32 mouse cellular contexts compared by ENCODE assay signal in the genomic region with DNA sequence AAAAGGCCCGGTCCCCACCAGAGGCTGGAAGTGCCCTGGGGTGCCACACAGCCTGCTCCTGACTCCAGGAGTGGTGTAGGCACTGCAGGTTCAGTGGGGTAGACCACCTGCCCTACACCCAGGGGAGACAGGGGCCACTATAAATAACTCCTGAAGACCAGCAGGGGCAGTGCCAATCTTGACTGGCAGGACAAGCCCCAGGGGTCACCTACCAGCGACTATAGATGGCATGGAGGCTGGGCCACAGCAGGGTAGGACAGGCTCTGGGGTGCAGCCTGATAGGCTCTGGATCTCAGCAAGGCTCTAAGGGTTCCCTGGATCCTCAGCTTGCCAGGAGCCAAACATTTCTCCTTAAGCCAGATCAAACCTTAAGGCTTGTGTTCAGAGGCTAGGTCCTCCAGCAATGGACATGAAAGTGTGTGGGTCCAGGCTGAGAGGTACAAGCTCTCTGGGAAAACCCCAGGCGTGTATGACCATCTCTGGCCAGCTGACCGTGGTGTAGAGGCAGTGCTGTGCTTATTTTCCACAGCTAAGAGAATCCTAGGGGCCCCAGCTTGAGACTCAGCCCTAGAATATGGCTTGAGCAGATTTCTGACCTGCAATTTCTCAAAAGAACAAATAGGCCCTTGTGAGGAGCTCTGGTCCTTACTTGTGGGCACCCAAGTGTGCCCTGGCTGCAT. TPM values are rescaled to one million over a fixed set of nuclear protein-coding genes. Genes with fewer than 3 reads are reported as not detected.
DNase-seq lines count a peak whose midpoint lies in the region; ATAC-seq and TF ChIP-seq lines count a peak whose summit lies in the region.
"Had no signal": no experiment of that assay in that cellular context is flagged by ENCODE, and none has a peak within 500 bp of the region (broad histone marks: within the 10 kb centered on the region; RNA-seq: fewer than 3 reads in every experiment).

No protein-coding gene starts in this region.

- WGBS in embryonic facial prominence, embryonic 13.5 days: 72% methylated on average over 4 of the region's 4 CpGs
- 72% methylated on average over 4 of the region's 4 CpGs for WGBS in embryonic facial prominence, embryonic 10.5 days
- 60% methylated on average over 4 of the region's 4 CpGs for WGBS in heart, embryonic 11.5 days (ENCODE audit: insufficient replicate concordance)
- WGBS in hindbrain, embryonic 13.5 days: 73% methylated on average over 4 of the region's 4 CpGs
- 65% methylated on average over 4 of the region's 4 CpGs for WGBS in hindbrain, postnatal 0 days
- 74% methylated on average over 4 of the region's 4 CpGs for WGBS in midbrain, embryonic 14.5 days
- WGBS in midbrain, embryonic 15.5 days: 68% methylated on average over 4 of the region's 4 CpGs

- H3K4me1 ChIP-seq in embryonic facial prominence, embryonic 13.5 days: peaks cover 42% of the 10 kb centered on the region
- peaks cover 50% of the 10 kb centered on the region for H3K4me1 ChIP-seq in embryonic facial prominence, embryonic 10.5 days
- H3K4me1 ChIP-seq in heart, embryonic 11.5 days (ENCODE audit: control insufficient read depth, insufficient read depth, low read length): peaks cover 37% of the 10 kb centered on the region
- H3K4me1 ChIP-seq in hindbrain, embryonic 13.5 days (replicated peaks): peaks cover 86% of the 10 kb centered on the region
- peaks cover 8% of the 10 kb centered on the region for H3K4me1 ChIP-seq in hindbrain, postnatal 0 days (ENCODE audit: insufficient read depth, low read length)
- H3K4me1 ChIP-seq in midbrain, embryonic 14.5 days (ENCODE audit: control insufficient read depth, insufficient read depth, low read length): peaks cover 24% of the 10 kb centered on the region
- H3K4me1 ChIP-seq in midbrain, embryonic 15.5 days: peaks cover 32% of the 10 kb centered on the region

- no peak overlapping the region for H3K27ac ChIP-seq in embryonic facial prominence, embryonic 13.5 days
- H3K27ac ChIP-seq in embryonic facial prominence, embryonic 10.5 days (replicated peaks): no peak overlapping the region
- H3K27ac ChIP-seq in heart, embryonic 11.5 days (ENCODE audit: low read depth, low read length): no peak overlapping the region
- H3K27ac ChIP-seq in hindbrain, embryonic 13.5 days: no peak overlapping the region
- no peak overlapping the region for H3K27ac ChIP-seq in hindbrain, postnatal 0 days
- H3K27ac ChIP-seq in midbrain, embryonic 14.5 days (replicated peaks; ENCODE audit: low read depth, low read length): no peak overlapping the region
- no peak overlapping the region for H3K27ac ChIP-seq in midbrain, embryonic 15.5 days
- H3K27ac ChIP-seq: forebrain, embryonic 15.5 days; hindbrain, embryonic 14.5 days; kidney, postnatal 0 days; liver, embryonic 15.5 days; lung, embryonic 15.5 days; midbrain, embryonic 12.5 days had no signal

- no peak for ATAC-seq in embryonic facial prominence, embryonic 13.5 days (ENCODE audit: insufficient number of reproducible peaks, insufficient read depth, low FRiP score, low TSS enrichment, low read depth)
- no peak for ATAC-seq in heart, embryonic 11.5 days (replicated peaks; ENCODE audit: insufficient number of reproducible peaks, low FRiP score, low TSS enrichment)
- ATAC-seq in hindbrain, embryonic 13.5 days (ENCODE audit: low FRiP score): no peak
- ATAC-seq in hindbrain, postnatal 0 days: no peak
- no peak for ATAC-seq in midbrain, embryonic 14.5 days (ENCODE audit: low FRiP score, low TSS enrichment)
- ATAC-seq in midbrain, embryonic 15.5 days (replicated peaks): no peak
- ATAC-seq: forebrain, embryonic 15.5 days; inflammation-experienced regulatory T-cells, adult 6 months had no signal

- peaks cover 50% of the 10 kb centered on the region for H3K36me3 ChIP-seq in embryonic facial prominence, embryonic 13.5 days
- peaks cover 80% of the 10 kb centered on the region for H3K36me3 ChIP-seq in embryonic facial prominence, embryonic 10.5 days (replicated peaks)
- H3K36me3 ChIP-seq in heart, embryonic 11.5 days (ENCODE audit: control insufficient read depth, insufficient read depth, low read length): peaks cover 7% of the 10 kb centered on the region
- H3K36me3 ChIP-seq in hindbrain, embryonic 13.5 days: peaks cover 38% of the 10 kb centered on the region
- H3K36me3 ChIP-seq in hindbrain, postnatal 0 days (ENCODE audit: insufficient read depth, low read length): peaks cover 5% of the 10 kb centered on the region; the same call in 1 of the 2 replicates
- H3K36me3 ChIP-seq in midbrain, embryonic 14.5 days (ENCODE audit: control insufficient read depth, insufficient read depth, low read length): peaks cover 31% of the 10 kb centered on the region
- H3K36me3 ChIP-seq in midbrain, embryonic 15.5 days (replicated peaks): no peaks in the 10 kb centered on the region
- H3K36me3 ChIP-seq: forebrain, embryonic 15.5 days had no signal

- H3K27me3 ChIP-seq in embryonic facial prominence, embryonic 13.5 days: peaks cover 13% of the 10 kb centered on the region
- peaks cover 20% of the 10 kb centered on the region for H3K27me3 ChIP-seq in embryonic facial prominence, embryonic 10.5 days (replicated peaks; ENCODE audit: low read depth, poor library complexity, severe bottlenecking)
- H3K27me3 ChIP-seq in heart, embryonic 11.5 days (ENCODE audit: control insufficient read depth, insufficient read depth, low read length): peaks cover 2% of the 10 kb centered on the region; the same call in 1 of the 2 replicates
- H3K27me3 ChIP-seq in hindbrain, embryonic 13.5 days: peaks cover 5% of the 10 kb centered on the region; the same call in 1 of the 2 replicates
- no peaks in the 10 kb centered on the region for H3K27me3 ChIP-seq in hindbrain, postnatal 0 days (ENCODE audit: insufficient read depth, low read length)
- 0 out of 2 replicates have a peak, but pooled peaks cover under 1% of the 10 kb centered on the region for H3K27me3 ChIP-seq in midbrain, embryonic 14.5 days (ENCODE audit: control insufficient read depth, insufficient read depth, low read length)
- no peaks in the 10 kb centered on the region for H3K27me3 ChIP-seq in midbrain, embryonic 15.5 days (replicated peaks)

- no peak for TF ChIP-seq CTCF in hindbrain, postnatal 0 days (IDR thresholded peaks at IDR 0.05; ENCODE audit: low read depth)

- H3K4me3 ChIP-seq in embryonic facial prominence, embryonic 13.5 days: no peak overlapping the region
- no peak overlapping the region for H3K4me3 ChIP-seq in embryonic facial prominence, embryonic 10.5 days
- H3K4me3 ChIP-seq in heart, embryonic 11.5 days (ENCODE audit: low read depth, low read length): no peak overlapping the region
- H3K4me3 ChIP-seq in hindbrain, embryonic 13.5 days: no peak overlapping the region
- H3K4me3 ChIP-seq in hindbrain, postnatal 0 days (ENCODE audit: low read length): no peak overlapping the region
- no peak overlapping the region for H3K4me3 ChIP-seq in midbrain, embryonic 14.5 days (replicated peaks; ENCODE audit: low read depth, low read length)
- no peak overlapping the region for H3K4me3 ChIP-seq in midbrain, embryonic 15.5 days
- H3K4me3 ChIP-seq: forebrain, embryonic 15.5 days; liver, embryonic 15.5 days; lung, embryonic 15.5 days; midbrain, embryonic 12.5 days had no signal

- no peak for DNase-seq in embryonic facial prominence, embryonic 10.5 days (ENCODE audit: low spot score)
- DNase-seq in heart, postnatal 4 days: no peak
- no peak for DNase-seq in hindbrain, postnatal 0 days (ENCODE audit: low spot score)
- no peak for DNase-seq in midbrain, embryonic 14.5 days
- DNase-seq: adrenal gland, adult 8-10 months; cerebellum, adult 2 months; cerebellum, postnatal 14 days; gastrocnemius, postnatal 10 days; heart, postnatal 14 days; kidney, adult 8-10 months; kidney, postnatal 4 days; layer of hippocampus, postnatal 36 days; left cerebral cortex, postnatal 4 days; right cerebral cortex, postnatal 25 days; thymus, adult 18-20 months; thymus, postnatal 25 days had no signal

- H3K9ac ChIP-seq in embryonic facial prominence, embryonic 13.5 days: peak overlapping the region; percentile 16; the same call in 1 of the 2 replicates
- H3K9ac ChIP-seq in heart, embryonic 11.5 days (ENCODE audit: low read depth, low read length): 0 out of 2 replicates have a peak overlapping the region, but pooled peaks have one; percentile 28
- peak overlapping the region; percentile 14 for H3K9ac ChIP-seq in hindbrain, embryonic 13.5 days
- no peak overlapping the region for H3K9ac ChIP-seq in hindbrain, postnatal 0 days (replicated peaks; ENCODE audit: low read length)
- H3K9ac ChIP-seq in midbrain, embryonic 14.5 days (replicated peaks; ENCODE audit: low read length): peak overlapping the region; percentile 31; the same call in 1 of the 2 replicates
- no peak overlapping the region for H3K9ac ChIP-seq in midbrain, embryonic 15.5 days
- H3K9ac ChIP-seq: forebrain, embryonic 15.5 days; hindbrain, embryonic 14.5 days; liver, embryonic 15.5 days; lung, embryonic 15.5 days; midbrain, embryonic 12.5 days had no signal

- H3K9me3 ChIP-seq in embryonic facial prominence, embryonic 13.5 days: no peaks in the 10 kb centered on the region
- H3K9me3 ChIP-seq in embryonic facial prominence, embryonic 10.5 days: no peaks in the 10 kb centered on the region
- no peaks in the 10 kb centered on the region for H3K9me3 ChIP-seq in heart, embryonic 11.5 days (replicated peaks; ENCODE audit: control insufficient read depth, low read length)
- no peaks in the 10 kb centered on the region for H3K9me3 ChIP-seq in hindbrain, embryonic 13.5 days
- H3K9me3 ChIP-seq in hindbrain, postnatal 0 days (ENCODE audit: low read length): no peaks in the 10 kb centered on the region
- H3K9me3 ChIP-seq in midbrain, embryonic 14.5 days (ENCODE audit: control insufficient read depth, low read length): no peaks in the 10 kb centered on the region
- no peaks in the 10 kb centered on the region for H3K9me3 ChIP-seq in midbrain, embryonic 15.5 days
- H3K9me3 ChIP-seq: forebrain, embryonic 15.5 days; G1E; liver, embryonic 15.5 days; lung, embryonic 15.5 days; midbrain, embryonic 12.5 days had no signal

- H3K4me2 ChIP-seq in embryonic facial prominence, embryonic 13.5 days: no peak overlapping the region
- no peak overlapping the region for H3K4me2 ChIP-seq in heart, embryonic 11.5 days
- H3K4me2 ChIP-seq in hindbrain, embryonic 13.5 days: no peak overlapping the region
- no peak overlapping the region for H3K4me2 ChIP-seq in hindbrain, postnatal 0 days (ENCODE audit: low read depth, low read length)
- H3K4me2 ChIP-seq in midbrain, embryonic 14.5 days (ENCODE audit: low read length): no peak overlapping the region
- H3K4me2 ChIP-seq in midbrain, embryonic 15.5 days: no peak overlapping the region
- H3K4me2 ChIP-seq: forebrain, embryonic 15.5 days; hindbrain, embryonic 14.5 days; liver, embryonic 15.5 days; lung, embryonic 15.5 days; midbrain, embryonic 12.5 days had no signal

RNA-seq across cellular contexts. Expression of a gene that starts 6.1 kb away (rescaled TPM):
- 4.5 and 4.7 TPM in 2 replicates for polyA plus RNA-seq in embryonic facial prominence, embryonic 13.5 days (2015; fragmentation: Nextera tagmentation; extraction: Ambion mirVana)
- 4.4 and 4.8 TPM in 2 replicates for polyA plus RNA-seq in embryonic facial prominence, embryonic 10.5 days (2016; fragmentation: Nextera tagmentation; extraction: Ambion mirVana)
- 1.6 and 1.8 TPM in 2 replicates for polyA plus RNA-seq in heart, embryonic 11.5 days (2014; fragmentation: Nextera tagmentation; extraction: Ambion mirVana)
- total RNA-seq in heart, postnatal 4 days (2021): under 1 TPM in 1 of 2 experiments, not detected in 1; 0.33 TPM
- polyA plus RNA-seq in hindbrain, embryonic 13.5 days (2015; fragmentation: Nextera tagmentation; extraction: Ambion mirVana): 3.4 and 4.5 TPM in 2 replicates
- 1.6 and 1.8 TPM in 2 replicates for total RNA-seq in hindbrain, postnatal 0 days (2014; rRNA removed)
- 3.7 and 4.3 TPM in 2 replicates for polyA plus RNA-seq in hindbrain, postnatal 0 days (2015; fragmentation: Nextera tagmentation; extraction: Ambion mirVana)
- polyA plus RNA-seq in midbrain, embryonic 14.5 days (2014; fragmentation: Nextera tagmentation; extraction: Ambion mirVana): 5.1 TPM in 2 replicates
- 4.5 and 4.7 TPM in 2 replicates for polyA plus RNA-seq in midbrain, embryonic 15.5 days (2015; fragmentation: Nextera tagmentation; extraction: Ambion mirVana)
- total RNA-seq: heart, postnatal 14 days; left cerebral cortex, postnatal 4 days; liver, adult 2 months had no signal

RNA-seq across cellular contexts. Expression of a gene that starts 6.4 kb away (rescaled TPM):
- polyA plus RNA-seq in embryonic facial prominence, embryonic 13.5 days (2015; fragmentation: Nextera tagmentation; extraction: Ambion mirVana): 178 and 184 TPM in 2 replicates
- 159 and 164 TPM in 2 replicates for polyA plus RNA-seq in embryonic facial prominence, embryonic 10.5 days (2016; fragmentation: Nextera tagmentation; extraction: Ambion mirVana)
- polyA plus RNA-seq in heart, embryonic 11.5 days (2014; fragmentation: Nextera tagmentation; extraction: Ambion mirVana): 270 and 275 TPM in 2 replicates
- 100 to 1,000 TPM; 286 to 326 TPM for total RNA-seq in heart, postnatal 4 days (2021)
- polyA plus RNA-seq in hindbrain, embryonic 13.5 days (2015; fragmentation: Nextera tagmentation; extraction: Ambion mirVana): 187 and 198 TPM in 2 replicates
- 61.0 and 91.4 TPM in 2 replicates for total RNA-seq in hindbrain, postnatal 0 days (2014; rRNA removed)
- 269 and 275 TPM in 2 replicates for polyA plus RNA-seq in hindbrain, postnatal 0 days (2015; fragmentation: Nextera tagmentation; extraction: Ambion mirVana)
- 170 and 211 TPM in 2 replicates for polyA plus RNA-seq in midbrain, embryonic 14.5 days (2014; fragmentation: Nextera tagmentation; extraction: Ambion mirVana)
- polyA plus RNA-seq in midbrain, embryonic 15.5 days (2015; fragmentation: Nextera tagmentation; extraction: Ambion mirVana): 171 and 172 TPM in 2 replicates

RNA-seq across cellular contexts. Expression of a gene that starts 6.6 kb away (rescaled TPM):
- polyA plus RNA-seq in embryonic facial prominence, embryonic 13.5 days (2015; fragmentation: Nextera tagmentation; extraction: Ambion mirVana): 3.6 TPM in 2 replicates
- 4.2 and 4.3 TPM in 2 replicates for polyA plus RNA-seq in embryonic facial prominence, embryonic 10.5 days (2016; fragmentation: Nextera tagmentation; extraction: Ambion mirVana)
- 5.5 and 7.0 TPM in 2 replicates for polyA plus RNA-seq in heart, embryonic 11.5 days (2014; fragmentation: Nextera tagmentation; extraction: Ambion mirVana)
- 1 to 10 TPM; 6.2 to 8.6 TPM for total RNA-seq in heart, postnatal 4 days (2021)
- polyA plus RNA-seq in hindbrain, embryonic 13.5 days (2015; fragmentation: Nextera tagmentation; extraction: Ambion mirVana): 12.3 and 12.8 TPM in 2 replicates
- 8.4 and 10.7 TPM in 2 replicates for total RNA-seq in hindbrain, postnatal 0 days (2014; rRNA removed)
- polyA plus RNA-seq in hindbrain, postnatal 0 days (2015; fragmentation: Nextera tagmentation; extraction: Ambion mirVana): 13.3 and 13.8 TPM in 2 replicates
- polyA plus RNA-seq in midbrain, embryonic 14.5 days (2014; fragmentation: Nextera tagmentation; extraction: Ambion mirVana): 8.4 and 11.9 TPM in 2 replicates
- 9.6 and 12.2 TPM in 2 replicates for polyA plus RNA-seq in midbrain, embryonic 15.5 days (2015; fragmentation: Nextera tagmentation; extraction: Ambion mirVana)
- total RNA-seq: megakaryocyte progenitor cell, adult 5-6 weeks; monocyte, adult 5-6 weeks; neutrophil, adult 5-6 weeks had no signal

RNA-seq across cellular contexts. Expression of a gene that starts 8.4 kb away (rescaled TPM):
- 0.96 and 1.1 TPM in 2 replicates for polyA plus RNA-seq in embryonic facial prominence, embryonic 13.5 days (2015; fragmentation: Nextera tagmentation; extraction: Ambion mirVana)
- polyA plus RNA-seq in embryonic facial prominence, embryonic 10.5 days (2016; fragmentation: Nextera tagmentation; extraction: Ambion mirVana): 0.39 and 0.54 TPM in 2 replicates
- polyA plus RNA-seq in heart, embryonic 11.5 days (2014; fragmentation: Nextera tagmentation; extraction: Ambion mirVana): 0.21 and 0.49 TPM in 2 replicates
- total RNA-seq in heart, postnatal 4 days (2021): under 1 TPM; 0.50 to 0.74 TPM
- polyA plus RNA-seq in hindbrain, embryonic 13.5 days (2015; fragmentation: Nextera tagmentation; extraction: Ambion mirVana): 3.5 and 3.6 TPM in 2 replicates
- 14.3 and 19.2 TPM in 2 replicates for total RNA-seq in hindbrain, postnatal 0 days (2014; rRNA removed)
- polyA plus RNA-seq in hindbrain, postnatal 0 days (2015; fragmentation: Nextera tagmentation; extraction: Ambion mirVana): 6.9 and 7.2 TPM in 2 replicates
- polyA plus RNA-seq in midbrain, embryonic 14.5 days (2014; fragmentation: Nextera tagmentation; extraction: Ambion mirVana): 3.1 and 4.6 TPM in 2 replicates
- 5.8 and 5.9 TPM in 2 replicates for polyA plus RNA-seq in midbrain, embryonic 15.5 days (2015; fragmentation: Nextera tagmentation; extraction: Ambion mirVana)
- total RNA-seq: liver, adult 2 months; megakaryocyte progenitor cell, adult 5-6 weeks; monocyte, adult 5-6 weeks; neutrophil, adult 5-6 weeks had no signal
- polyA plus RNA-seq: inflammation-experienced regulatory T-cells, adult 6 months had no signal

Comparison
In these comparisons a context has a peak if more than half of its experiments do, and no peak if none do; other contexts are left out.
1. H3K9ac ChIP-seq: peak in embryonic facial prominence, embryonic 13.5 days (single experiment), heart, embryonic 11.5 days (single experiment), hindbrain, embryonic 13.5 days (single experiment) and midbrain, embryonic 14.5 days (single experiment); none in hindbrain, postnatal 0 days (single experiment) and midbrain, embryonic 15.5 days (single experiment).